Mouse (Mus musculus): ENCODE measurements around the gene Nav3. TPM values are rescaled to one million over a fixed set of nuclear protein-coding genes. Genes with fewer than 3 reads are reported as not detected.

The Nav3 gene
- total RNA-seq, 4 experiments from 2014 or later, result 1.2 to 5.4 (median 3.3) TPM

GRCm38 (mm10) chr10:110175874-110176273, 280.1 kb downstream of the Nav3 start:
- DNase-seq, result no peak

- DNase-seq, result no peak
Measured at GRCm38 (mm10) chr10:110169416-110169815, 286.6 kb downstream of the Nav3 start.

GRCm38 (mm10) chr10:110168892-110169291, 287.1 kb downstream of the Nav3 start:
- no peak for DNase-seq

- DNase-seq, result no peak
Measured at GRCm38 (mm10) chr10:110162596-110162995, 293.4 kb downstream of the Nav3 start.

- DNase-seq, result no peak
Measured at GRCm38 (mm10) chr10:110160894-110161293, 295.1 kb downstream of the Nav3 start.

GRCm38 (mm10) chr10:110159548-110159947, 296.5 kb downstream of the Nav3 start:
- no peak for DNase-seq

- no peak for DNase-seq
Measured at GRCm38 (mm10) chr10:110158122-110158521, 297.9 kb downstream of the Nav3 start.

- no peak for DNase-seq
Measured at GRCm38 (mm10) chr10:110156412-110156811, 299.6 kb downstream of the Nav3 start.

GRCm38 (mm10) chr10:110155494-110155893, 300.5 kb downstream of the Nav3 start:
- no peak for DNase-seq

GRCm38 (mm10) chr10:110154873-110155237, 301.1 kb downstream of the Nav3 start:
- no peak for DNase-seq

- DNase-seq, result no peak
Measured at GRCm38 (mm10) chr10:110154001-110154872, 301.8 kb downstream of the Nav3 start.

GRCm38 (mm10) chr10:110120572-110120971, 335.4 kb downstream of the Nav3 start:
- DNase-seq, result no peak

GRCm38 (mm10) chr10:110117341-110117740, 338.7 kb downstream of the Nav3 start:
- DNase-seq, result no peak

- DNase-seq, result no peak
Measured at GRCm38 (mm10) chr10:110112669-110113458, 343.1 kb downstream of the Nav3 start.

- no peak for DNase-seq
Measured at GRCm38 (mm10) chr10:110103255-110103654, 352.7 kb downstream of the Nav3 start.

- no peak for DNase-seq
Measured at GRCm38 (mm10) chr10:110102231-110102630, 353.8 kb downstream of the Nav3 start.

GRCm38 (mm10) chr10:110094433-110094832, 361.6 kb downstream of the Nav3 start:
- no peak for DNase-seq

- no peak for DNase-seq
Measured at GRCm38 (mm10) chr10:110088444-110089061, 367.5 kb downstream of the Nav3 start.

- DNase-seq, result no peak
Measured at GRCm38 (mm10) chr10:110085903-110086302, 370.1 kb downstream of the Nav3 start.

- DNase-seq, result no peak
Measured at GRCm38 (mm10) chr10:110085156-110085555, 370.8 kb downstream of the Nav3 start.

GRCm38 (mm10) chr10:110076575-110076974, 379.4 kb downstream of the Nav3 start:
- no peak for DNase-seq

- DNase-seq, result no peak
Measured at GRCm38 (mm10) chr10:110072355-110072754, 383.6 kb downstream of the Nav3 start.

- no peak for DNase-seq
Measured at GRCm38 (mm10) chr10:110061166-110061565, 394.8 kb downstream of the Nav3 start.
